Mouse (Mus musculus): ENCODE results near the gene Cd93. TPM values are rescaled to one million over a fixed set of nuclear protein-coding genes. Genes with fewer than 3 reads are reported as not detected.

Cd93 gene
- polyA plus RNA-seq, 1 experiment from 2014 or later, result 12.1 TPM

DNA sequence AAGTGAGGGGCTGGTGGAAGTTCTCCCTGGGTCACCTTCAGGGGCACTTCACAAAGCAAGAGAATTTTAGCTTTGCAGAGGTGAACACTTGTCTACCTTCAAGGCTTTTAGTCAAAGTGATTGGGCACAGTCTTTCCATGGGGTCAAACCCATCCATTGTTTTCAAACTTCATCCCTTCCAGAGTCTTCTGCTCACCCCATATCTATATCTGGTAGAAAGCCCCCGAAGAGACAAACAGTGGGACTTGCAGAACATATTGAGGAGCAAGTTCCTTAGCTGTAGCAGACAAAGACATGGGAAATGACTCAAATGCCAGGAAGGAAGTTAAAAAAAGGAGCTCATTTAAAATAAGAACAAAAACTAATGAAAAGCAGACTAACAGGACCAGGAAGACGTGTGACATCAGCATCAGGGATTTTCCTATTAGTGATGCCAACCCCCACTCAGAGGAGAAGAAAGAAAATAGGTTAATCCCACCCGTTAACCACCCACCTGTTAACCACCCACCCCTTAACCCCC lies 24.6 kb upstream of the Cd93 start:
- no peak overlapping the region for H3K9ac ChIP-seq
- 55% methylated on average over 3 of the region's 3 CpGs for WGBS
- no peak overlapping the region for H3K4me3 ChIP-seq
- H3K36me3 ChIP-seq, result no peaks in the 10 kb centered on the region
- H3K4me1 ChIP-seq, result no peaks in the 10 kb centered on the region
- H3K9me3 ChIP-seq, result no peaks in the 10 kb centered on the region
- no peak overlapping the region for H3K4me2 ChIP-seq
- H3K27ac ChIP-seq, result no peak overlapping the region
- no peaks in the 10 kb centered on the region for H3K27me3 ChIP-seq
- ATAC-seq (ENCODE audit: insufficient number of reproducible peaks, low FRiP score, low TSS enrichment, low read depth), result no peak

DNA sequence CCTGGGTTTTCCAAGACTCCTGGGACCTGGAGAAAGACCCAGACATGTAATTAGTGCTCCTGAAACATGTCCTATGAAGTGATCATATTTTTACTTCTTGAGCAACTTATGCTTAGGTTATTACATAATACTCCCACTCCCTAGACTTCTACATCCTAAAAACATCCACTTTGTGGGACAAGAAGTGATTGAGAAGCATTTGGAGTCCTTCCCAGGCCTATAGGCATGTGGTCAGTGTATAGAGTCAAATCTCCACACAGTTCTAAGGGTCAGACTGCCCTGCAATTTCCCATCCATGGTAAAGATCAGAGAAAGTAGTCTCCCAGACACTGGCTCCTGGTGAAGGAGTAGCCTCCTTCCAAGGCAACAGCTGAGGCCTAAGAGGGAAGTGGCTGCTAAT lies 12.0 kb upstream of the Cd93 start:
- Histone ChIP-seq H3K9ac (no peak overlapping the region), H3K27me3 (no peaks in the 10 kb centered on the region), H3K27ac (no peak overlapping the region; the same call in 1 of the 2 replicates), H3K4me2 (no peak overlapping the region), H3K4me3 (no peak overlapping the region), H3K4me1 (no peaks in the 10 kb centered on the region), H3K9me3 (no peaks in the 10 kb centered on the region), H3K36me3 (no peaks in the 10 kb centered on the region)
- no peak for ATAC-seq (ENCODE audit: insufficient number of reproducible peaks, low FRiP score, low TSS enrichment, low read depth)

DNA sequence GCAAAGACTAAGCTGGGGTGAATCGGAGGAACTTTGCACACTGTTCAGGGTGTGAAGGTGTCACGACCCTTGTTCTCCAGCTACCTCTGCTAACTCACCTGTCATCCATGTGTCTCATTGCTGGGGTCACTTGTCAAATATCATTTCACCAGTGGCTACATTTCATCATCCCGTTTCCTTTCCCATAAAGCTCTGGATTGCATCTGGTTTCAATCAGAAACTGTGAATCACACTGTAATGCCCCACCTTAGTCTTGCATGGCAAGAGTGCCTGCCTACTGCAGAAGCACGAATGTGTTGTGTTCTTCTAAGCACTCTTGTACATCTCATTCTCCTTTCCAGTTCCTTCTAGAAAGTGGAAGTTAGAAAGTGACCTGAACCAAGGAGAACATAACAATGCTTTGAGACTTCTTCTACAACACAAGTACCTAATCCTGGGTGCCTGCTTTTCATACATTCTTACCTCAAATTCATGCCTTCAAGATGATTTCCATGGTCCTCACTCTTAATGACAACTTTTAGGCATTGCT lies 10.7 kb upstream of the Cd93 start:
- no peak overlapping the region for H3K4me2 ChIP-seq
- no peaks in the 10 kb centered on the region for H3K27me3 ChIP-seq
- no peaks in the 10 kb centered on the region for H3K4me1 ChIP-seq
- no peak overlapping the region for H3K4me3 ChIP-seq
- no peak overlapping the region for H3K9ac ChIP-seq
- no peaks in the 10 kb centered on the region for H3K36me3 ChIP-seq
- no peak overlapping the region for H3K27ac ChIP-seq
- 55% methylated on average over 4 of the region's 4 CpGs for WGBS
- no peak for ATAC-seq (ENCODE audit: insufficient number of reproducible peaks, low FRiP score, low TSS enrichment, low read depth)
- no peaks in the 10 kb centered on the region for H3K9me3 ChIP-seq

DNA sequence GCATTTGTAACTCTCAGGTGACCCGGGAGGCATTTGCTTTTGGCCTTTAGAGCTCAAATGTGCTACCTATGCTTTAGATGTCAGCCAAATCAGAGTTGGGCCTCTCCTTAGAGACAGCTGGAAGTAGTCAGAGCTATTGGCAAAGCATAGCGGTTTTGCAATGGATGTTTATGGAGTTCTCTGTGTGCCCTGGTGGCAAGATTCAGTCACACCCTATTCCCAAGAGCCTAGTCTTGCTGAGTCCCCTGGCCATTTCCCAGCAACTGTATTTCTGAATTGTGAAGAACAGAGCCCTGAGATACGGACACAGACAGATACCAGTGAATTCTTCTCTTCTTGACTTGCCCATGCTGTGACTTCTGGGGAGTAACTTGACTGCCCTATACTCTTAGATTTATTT lies 9.7 kb upstream of the Cd93 start:
- Histone ChIP-seq H3K27me3 (no peaks in the 10 kb centered on the region), H3K36me3 (no peaks in the 10 kb centered on the region), H3K4me3 (no peak overlapping the region), H3K4me2 (no peak overlapping the region), H3K27ac (no peak overlapping the region), H3K9me3 (no peaks in the 10 kb centered on the region), H3K9ac (no peak overlapping the region), H3K4me1 (no peaks in the 10 kb centered on the region)
- ATAC-seq (ENCODE audit: insufficient number of reproducible peaks, low FRiP score, low TSS enrichment, low read depth), result no peak
- WGBS, result 71% methylated on average over 3 of the region's 3 CpGs

DNA sequence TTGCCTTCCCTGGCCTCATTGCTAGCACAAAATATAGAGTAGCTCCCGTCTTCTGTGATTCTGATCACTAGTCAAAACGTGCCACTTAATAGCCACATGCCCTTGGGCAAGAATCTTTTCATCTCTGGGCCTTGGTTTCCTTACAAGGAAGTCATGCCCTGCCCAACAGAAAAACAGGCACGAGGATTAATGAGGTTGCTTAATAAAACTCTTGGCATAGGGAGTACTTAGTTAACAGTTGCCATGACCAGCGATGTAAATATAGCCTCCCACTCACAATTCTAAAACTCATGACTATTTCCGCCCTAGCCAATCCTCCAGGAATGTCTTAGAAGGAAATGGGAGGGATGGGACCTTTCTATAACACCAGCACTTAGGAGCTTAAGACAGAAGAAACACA lies 8.1 kb upstream of the Cd93 start:
- no peak overlapping the region for H3K9ac ChIP-seq
- ATAC-seq (ENCODE audit: insufficient number of reproducible peaks, low FRiP score, low TSS enrichment, low read depth), result no peak
- no peak overlapping the region for H3K27ac ChIP-seq
- H3K4me2 ChIP-seq, result no peak overlapping the region
- H3K27me3 ChIP-seq, result no peaks in the 10 kb centered on the region
- no peak overlapping the region for H3K4me3 ChIP-seq
- H3K4me1 ChIP-seq, result no peaks in the 10 kb centered on the region
- no peaks in the 10 kb centered on the region for H3K9me3 ChIP-seq
- WGBS, result 39% methylated on average over 5 of the region's 5 CpGs
- H3K36me3 ChIP-seq, result no peaks in the 10 kb centered on the region

DNA sequence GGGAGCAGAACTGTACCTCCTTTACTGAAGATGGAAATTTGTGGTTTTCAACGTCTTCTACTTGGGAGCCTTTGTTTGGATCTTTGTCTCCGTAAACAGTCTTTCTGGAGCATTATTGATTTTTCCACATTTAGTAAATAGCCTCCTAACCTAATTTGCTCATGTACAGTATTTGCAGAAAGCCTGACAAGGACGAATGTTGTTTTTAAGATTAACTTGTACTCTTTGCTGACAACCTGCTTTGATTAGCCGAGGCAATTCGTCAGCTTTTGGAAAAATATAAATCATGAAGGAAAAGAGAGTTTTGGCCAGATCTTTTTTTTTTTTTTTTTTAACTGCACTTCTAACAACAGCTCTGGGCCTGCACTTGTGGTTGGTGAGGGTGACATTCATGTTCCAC lies 7.3 kb upstream of the Cd93 start:
- no peaks in the 10 kb centered on the region for H3K36me3 ChIP-seq
- no peak overlapping the region for H3K9ac ChIP-seq
- no peaks in the 10 kb centered on the region for H3K4me1 ChIP-seq
- no peak overlapping the region for H3K4me3 ChIP-seq
- ATAC-seq (ENCODE audit: insufficient number of reproducible peaks, low FRiP score, low TSS enrichment, low read depth), result no peak
- H3K9me3 ChIP-seq, result no peaks in the 10 kb centered on the region
- H3K4me2 ChIP-seq, result no peak overlapping the region
- WGBS, result 80% methylated on average over 5 of the region's 5 CpGs
- H3K27me3 ChIP-seq, result no peaks in the 10 kb centered on the region
- H3K27ac ChIP-seq, result no peak overlapping the region

DNA sequence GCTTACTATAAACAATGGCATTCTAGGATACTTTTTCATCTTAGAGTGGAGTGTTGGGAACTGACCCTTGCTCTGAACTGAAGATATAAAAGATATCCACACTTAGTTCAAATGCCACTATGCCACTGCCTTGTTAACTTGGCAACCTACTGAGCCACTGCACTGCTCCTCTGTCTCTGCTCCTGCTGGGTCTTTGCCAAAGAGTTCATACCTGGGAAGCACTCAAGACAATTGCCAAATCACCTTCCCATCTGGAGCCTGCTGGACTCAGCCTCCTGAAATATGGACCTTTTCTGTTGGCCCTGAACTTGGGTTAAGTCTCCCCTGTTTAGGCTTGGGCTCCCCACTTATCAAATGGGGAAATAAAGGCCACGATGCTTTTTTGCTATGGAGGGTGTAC lies 6.3 kb upstream of the Cd93 start:
- 84% methylated on average over 1 of the region's 1 CpGs for WGBS
- no peak overlapping the region for H3K27ac ChIP-seq
- H3K9me3 ChIP-seq, result no peaks in the 10 kb centered on the region
- H3K4me2 ChIP-seq, result no peak overlapping the region
- ATAC-seq (ENCODE audit: insufficient number of reproducible peaks, low FRiP score, low TSS enrichment, low read depth), result no peak
- no peaks in the 10 kb centered on the region for H3K36me3 ChIP-seq
- no peak overlapping the region for H3K4me3 ChIP-seq
- no peaks in the 10 kb centered on the region for H3K27me3 ChIP-seq
- no peak overlapping the region for H3K9ac ChIP-seq
- no peaks in the 10 kb centered on the region for H3K4me1 ChIP-seq

DNA sequence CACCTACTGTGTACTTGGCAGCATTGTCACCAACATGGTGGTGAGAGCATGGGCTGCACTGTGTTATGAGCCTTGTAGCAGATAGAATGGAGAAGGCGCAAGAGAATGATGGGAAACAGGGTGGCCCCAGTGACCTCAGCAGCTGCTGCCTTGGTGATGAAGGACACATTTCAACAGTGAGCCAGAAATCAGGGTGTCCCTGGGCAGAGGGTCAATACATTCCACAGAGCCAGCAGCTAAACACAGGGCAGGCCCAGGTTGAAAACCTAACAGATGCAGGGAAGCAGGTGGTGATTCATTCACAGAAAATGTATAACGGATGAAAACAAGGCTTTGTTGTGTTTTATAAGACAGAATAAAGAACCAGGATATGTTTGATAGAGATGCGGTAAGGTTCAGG lies 3.1 kb upstream of the Cd93 start:
- no peak overlapping the region for H3K4me2 ChIP-seq
- no peak overlapping the region for H3K4me3 ChIP-seq
- no peaks in the 10 kb centered on the region for H3K36me3 ChIP-seq
- 76% methylated on average over 3 of the region's 3 CpGs for WGBS
- no peak overlapping the region for H3K9ac ChIP-seq
- H3K27me3 ChIP-seq, result no peaks in the 10 kb centered on the region
- peaks cover 3% of the 10 kb centered on the region; the same call in 1 of the 2 replicates for H3K4me1 ChIP-seq
- ATAC-seq (ENCODE audit: insufficient number of reproducible peaks, low FRiP score, low TSS enrichment, low read depth), result no peak
- no peak overlapping the region for H3K27ac ChIP-seq
- no peaks in the 10 kb centered on the region for H3K9me3 ChIP-seq

DNA sequence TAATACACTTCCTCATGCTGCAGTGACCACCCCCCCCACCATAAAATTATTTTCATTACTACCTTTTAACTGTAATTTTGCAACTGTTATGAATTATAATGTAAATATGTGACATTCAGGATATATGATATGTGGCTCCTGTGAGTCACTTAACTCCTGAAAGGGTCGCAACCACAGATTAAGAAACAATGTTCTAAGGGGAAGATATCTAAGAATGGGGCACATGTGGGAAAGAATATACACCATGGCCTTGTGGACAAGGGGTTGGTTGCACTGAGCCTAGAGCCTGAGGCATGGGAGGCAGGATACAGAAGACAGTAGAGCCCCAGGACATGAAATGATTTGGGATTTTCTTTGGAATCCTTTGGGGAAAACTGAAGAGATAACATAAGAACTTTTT lies 2.3 kb upstream of the Cd93 start:
- ATAC-seq (ENCODE audit: insufficient number of reproducible peaks, low FRiP score, low TSS enrichment, low read depth), result no peak
- no peaks in the 10 kb centered on the region for H3K27me3 ChIP-seq

DNA sequence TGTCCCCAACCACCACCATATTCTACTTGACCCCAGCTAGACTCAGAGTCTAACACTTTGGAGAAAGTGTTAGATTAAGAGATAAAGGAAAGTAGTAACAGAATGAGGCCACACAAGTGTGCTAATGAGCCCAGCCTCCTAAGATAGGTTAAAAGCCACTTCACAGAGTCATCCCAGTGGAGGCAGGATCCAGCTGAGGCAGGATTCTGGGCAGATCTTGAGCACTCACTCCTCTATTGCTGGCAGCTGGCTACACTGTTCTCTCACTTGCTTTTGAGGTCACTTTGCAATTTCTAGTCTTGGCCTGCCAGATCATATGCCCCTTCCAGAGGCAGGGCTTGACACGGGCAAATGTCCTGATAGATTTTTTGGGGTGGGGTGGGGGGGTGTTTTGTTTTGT lies 1.1 kb upstream of the Cd93 start:
- no peak overlapping the region for H3K4me2 ChIP-seq
- H3K36me3 ChIP-seq, result no peaks in the 10 kb centered on the region
- H3K4me1 ChIP-seq, result peaks cover 3% of the 10 kb centered on the region; the same call in 1 of the 2 replicates
- no peak overlapping the region for H3K27ac ChIP-seq
- WGBS, result 58% methylated on average over 1 of the region's 1 CpGs
- H3K9me3 ChIP-seq, result no peaks in the 10 kb centered on the region
- no peaks in the 10 kb centered on the region for H3K27me3 ChIP-seq
- no peak overlapping the region for H3K4me3 ChIP-seq
- no peak for ATAC-seq (ENCODE audit: insufficient number of reproducible peaks, low FRiP score, low TSS enrichment, low read depth)
- H3K9ac ChIP-seq, result no peak overlapping the region

More for the DNA sequence above, 2.3 kb upstream of the Cd93 start:
- Histone ChIP-seq H3K4me2 (no peak overlapping the region), H3K4me3 (no peak overlapping the region), H3K36me3 (no peaks in the 10 kb centered on the region), H3K9me3 (no peaks in the 10 kb centered on the region), H3K9ac (no peak overlapping the region), H3K27ac (no peak overlapping the region), H3K4me1 (peaks cover 3% of the 10 kb centered on the region; the same call in 1 of the 2 replicates)
- WGBS, result 92% methylated on average over 1 of the region's 1 CpGs

DNA sequence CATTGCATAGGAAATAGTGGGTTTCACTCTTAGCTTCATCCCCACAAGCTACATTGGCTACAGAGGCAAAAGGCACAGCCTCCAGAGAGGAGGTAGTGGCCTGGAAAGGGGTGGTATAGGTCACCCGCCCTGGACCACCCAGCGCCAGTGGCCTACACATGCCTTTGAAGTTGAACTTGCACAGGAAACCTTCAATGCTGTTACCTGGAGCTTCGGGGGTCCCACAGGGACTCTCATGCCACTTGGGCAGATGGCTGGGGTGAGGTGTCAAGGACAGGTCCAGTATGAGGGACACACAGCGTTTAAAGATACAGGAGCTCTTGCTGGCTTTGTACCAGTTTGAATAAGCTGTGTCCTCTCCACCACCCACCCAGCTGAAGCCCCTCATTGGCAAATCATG lies 653 bp downstream of the Cd93 start:
- Histone ChIP-seq H3K27me3 (no peaks in the 10 kb centered on the region), H3K36me3 (no peaks in the 10 kb centered on the region), H3K27ac (no peak overlapping the region; the same call in 1 of the 2 replicates), H3K4me3 (peak overlapping the region; percentile 19), H3K9me3 (no peaks in the 10 kb centered on the region), H3K4me2 (no peak overlapping the region), H3K4me1 (peaks cover 3% of the 10 kb centered on the region; the same call in 1 of the 2 replicates), H3K9ac (no peak overlapping the region)
- no peak for ATAC-seq (ENCODE audit: insufficient number of reproducible peaks, low FRiP score, low TSS enrichment, low read depth)
- WGBS, result 77% methylated on average over 4 of the region's 4 CpGs

DNA sequence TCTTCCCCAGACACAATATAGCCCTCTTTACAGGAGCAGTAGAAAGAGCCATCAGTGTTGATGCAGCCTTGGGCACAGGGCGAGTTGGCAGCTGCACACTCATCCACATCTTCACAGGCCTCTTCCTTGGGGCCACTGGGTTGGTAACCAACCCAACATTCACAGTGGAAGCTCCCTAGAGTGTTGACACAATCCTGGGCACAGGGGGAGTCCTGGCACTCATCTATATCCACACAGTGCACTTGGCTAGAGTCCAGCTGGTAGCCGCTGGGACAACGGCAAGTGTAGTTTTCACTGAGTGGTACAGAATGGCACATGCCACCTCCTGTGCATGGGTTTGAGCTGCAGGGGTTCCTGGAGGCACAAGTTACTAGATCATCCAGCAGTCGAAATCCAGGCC lies 1.2 kb downstream of the Cd93 start:
- no peaks in the 10 kb centered on the region for H3K9me3 ChIP-seq
- no peaks in the 10 kb centered on the region for H3K36me3 ChIP-seq
- H3K27ac ChIP-seq, result no peak overlapping the region
- ATAC-seq (ENCODE audit: insufficient number of reproducible peaks, low FRiP score, low TSS enrichment, low read depth), result peak; percentile 32; the same call in 1 of the 2 replicates
- 78% methylated on average over 4 of the region's 4 CpGs for WGBS
- peaks cover 3% of the 10 kb centered on the region; the same call in 1 of the 2 replicates for H3K4me1 ChIP-seq
- no peaks in the 10 kb centered on the region for H3K27me3 ChIP-seq
- peak overlapping the region; percentile 19 for H3K4me3 ChIP-seq
- no peak overlapping the region for H3K4me2 ChIP-seq
- H3K9ac ChIP-seq, result no peak overlapping the region

DNA sequence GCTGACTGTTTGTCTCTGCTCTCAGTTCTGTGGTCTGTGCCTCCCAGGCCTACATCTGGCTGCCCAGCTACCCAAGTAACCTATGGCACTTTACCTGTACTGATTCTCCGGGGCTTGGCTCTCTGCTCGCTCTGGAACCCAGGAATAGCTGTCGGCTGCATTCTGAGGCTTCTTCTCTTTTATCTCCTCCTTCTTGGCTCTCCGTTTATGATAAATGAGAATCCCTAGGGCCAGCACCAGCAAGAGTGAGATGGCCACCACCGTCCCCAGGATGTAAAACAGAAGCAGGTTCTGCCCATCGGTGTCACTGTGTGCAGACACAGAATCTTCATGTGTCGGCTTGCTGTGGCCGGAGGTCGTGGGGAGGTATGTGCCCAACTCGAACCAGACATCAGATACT lies 1.9 kb downstream of the Cd93 start:
- no peak overlapping the region for H3K4me2 ChIP-seq
- no peaks in the 10 kb centered on the region for H3K36me3 ChIP-seq
- H3K4me3 ChIP-seq, result 0 out of 2 replicates have a peak overlapping the region, but pooled peaks have one; percentile 19
- H3K27ac ChIP-seq, result no peak overlapping the region; the same call in 1 of the 2 replicates
- no peak overlapping the region for H3K9ac ChIP-seq
- H3K4me1 ChIP-seq, result peaks cover 3% of the 10 kb centered on the region; the same call in 1 of the 2 replicates
- WGBS, result 86% methylated on average over 10 of the region's 10 CpGs
- H3K9me3 ChIP-seq, result no peaks in the 10 kb centered on the region
- ATAC-seq (ENCODE audit: insufficient number of reproducible peaks, low FRiP score, low TSS enrichment, low read depth), result no peak
- H3K27me3 ChIP-seq, result no peaks in the 10 kb centered on the region
